Mouse (Mus musculus) monocyte, adult 2 months (primary cell): ENCODE measurements around the gene Cdhr2.

Experiments
- DNase-seq, 2 experiments: peaks; one replicate each; pipeline ENCODE4 v3.0.0; 2022; ENCODE audit warnings: low spot score in 2 of 2, low read depth in 1 of 2

Cdhr2 gene

GRCm38 (mm10) chr13:54783235-54783634 lies 82.0 kb downstream of the Cdhr2 start:
- no peak for DNase-seq

- no peak for DNase-seq
Observed at GRCm38 (mm10) chr13:54783698-54784097, 82.4 kb downstream of the Cdhr2 start, which contains the start of gene Eif4e1b. TSS of gene Eif4e1b (plus strand) at chr13:54783998.
